Mouse (Mus musculus): Measurements from ENCODE around the gene Adam12.

Gene Adam12

DNA sequence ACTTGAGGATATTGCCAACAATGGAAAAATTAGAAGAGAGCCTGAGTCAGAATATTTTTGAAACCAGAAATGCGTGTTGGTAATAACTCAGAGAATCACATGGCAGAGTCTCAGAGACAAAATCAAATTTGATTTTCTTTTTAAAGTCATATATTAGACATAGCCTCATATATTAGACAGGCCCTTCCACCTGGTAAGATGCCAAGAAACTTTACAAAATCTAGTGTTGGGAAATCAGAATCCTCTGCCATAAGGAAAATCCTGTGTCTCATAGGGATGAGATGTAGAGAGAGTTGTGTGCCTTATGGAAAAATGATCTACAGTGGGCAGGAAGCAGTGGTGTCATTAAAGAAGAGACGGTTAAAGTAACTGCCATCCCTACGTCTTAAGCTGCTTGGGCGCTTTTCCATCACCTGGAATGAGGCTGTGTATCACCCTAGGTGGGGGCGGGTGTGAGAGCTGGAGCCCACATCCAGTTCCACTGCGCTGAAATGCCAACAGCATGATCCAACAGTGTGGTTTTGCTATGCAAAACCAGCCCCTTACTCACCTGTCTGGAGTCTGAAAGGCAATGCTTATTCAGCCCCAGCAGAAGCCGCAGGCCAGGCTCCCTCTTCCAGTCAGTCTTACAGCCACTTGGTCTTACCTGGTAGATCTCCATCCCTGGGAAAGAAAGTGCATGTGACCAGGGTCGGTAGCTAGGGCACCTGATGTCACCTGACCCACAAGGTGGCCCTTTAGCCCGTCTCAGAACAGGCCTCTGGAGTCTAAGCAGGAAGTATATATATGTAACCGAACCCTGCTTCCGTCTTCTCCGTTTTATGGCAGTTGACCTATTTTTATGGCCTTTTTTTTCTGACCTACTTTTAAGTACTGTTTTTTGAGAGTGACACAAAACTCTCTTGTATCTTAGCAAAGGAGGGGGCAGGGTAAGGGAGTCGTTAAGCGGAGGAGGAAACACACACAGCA lies at the start of gene Adam12:
TSS of gene Adam12 (minus strand) at position 769 of the 969 bp plus-strand sequence.
- peak; percentile 9 for DNase-seq (ENCODE audit: low read depth)

DNA sequence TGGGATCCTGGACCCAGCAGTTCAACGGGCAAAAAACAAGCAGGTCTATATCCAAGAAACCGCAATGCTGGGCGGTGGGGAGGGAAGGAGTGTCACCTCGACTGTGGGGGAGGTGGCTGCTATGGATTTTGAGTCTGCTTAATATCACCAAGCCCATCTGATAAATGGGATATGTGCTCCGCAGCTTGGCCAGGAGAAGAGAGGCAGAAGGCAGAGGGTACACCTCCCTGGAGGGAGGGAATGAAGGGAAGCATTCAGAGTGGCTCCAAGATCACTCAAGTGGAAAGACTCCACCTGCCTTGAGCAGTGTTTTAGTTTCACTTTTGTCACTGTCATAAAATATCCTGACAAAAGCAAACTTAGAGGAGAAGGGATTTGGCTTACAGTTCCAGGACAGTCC lies 41.0 kb upstream of the Adam12 start:
- no peak for DNase-seq (ENCODE audit: low read depth)

DNA sequence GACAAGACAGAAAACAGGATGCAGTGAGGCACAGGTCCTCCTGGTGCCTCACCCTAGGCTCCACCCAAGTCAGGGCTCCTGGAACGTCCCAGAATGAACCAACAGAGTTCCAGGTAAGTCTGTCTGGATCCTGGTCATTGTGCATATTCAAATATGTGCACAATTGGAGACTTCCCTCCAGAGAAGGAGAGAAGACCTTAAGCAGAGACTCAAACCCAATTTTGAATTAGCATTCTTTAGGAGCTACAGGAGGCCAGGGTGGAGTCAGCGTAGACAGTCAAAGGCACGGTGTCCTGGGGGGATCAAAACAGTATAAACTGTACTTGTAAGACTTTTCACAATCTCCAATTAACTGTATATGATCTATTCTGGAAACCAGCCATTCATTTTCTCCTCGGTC lies 40.5 kb upstream of the Adam12 start:
- no peak for DNase-seq (ENCODE audit: low read depth)

DNA sequence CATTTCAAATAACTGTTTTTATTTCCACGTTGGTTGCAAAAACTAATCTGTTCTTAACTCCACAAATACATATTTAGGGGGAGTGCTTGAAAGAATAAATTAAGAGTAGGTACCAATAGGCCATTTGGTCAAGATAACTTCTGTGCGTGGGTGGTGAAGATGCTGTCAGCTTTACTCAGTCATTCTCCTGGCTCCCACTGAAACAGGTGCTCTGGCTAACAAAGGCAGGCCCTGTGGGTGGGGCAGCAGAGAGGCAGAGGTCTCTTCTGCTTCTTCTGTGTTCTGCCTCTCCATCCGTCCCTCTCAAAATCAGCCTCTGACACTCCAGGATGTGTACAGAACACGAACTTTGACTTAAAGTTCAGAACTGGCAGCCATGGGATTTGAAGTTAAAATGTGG lies 33.8 kb upstream of the Adam12 start:
- DNase-seq (ENCODE audit: low read depth) = no peak

DNA sequence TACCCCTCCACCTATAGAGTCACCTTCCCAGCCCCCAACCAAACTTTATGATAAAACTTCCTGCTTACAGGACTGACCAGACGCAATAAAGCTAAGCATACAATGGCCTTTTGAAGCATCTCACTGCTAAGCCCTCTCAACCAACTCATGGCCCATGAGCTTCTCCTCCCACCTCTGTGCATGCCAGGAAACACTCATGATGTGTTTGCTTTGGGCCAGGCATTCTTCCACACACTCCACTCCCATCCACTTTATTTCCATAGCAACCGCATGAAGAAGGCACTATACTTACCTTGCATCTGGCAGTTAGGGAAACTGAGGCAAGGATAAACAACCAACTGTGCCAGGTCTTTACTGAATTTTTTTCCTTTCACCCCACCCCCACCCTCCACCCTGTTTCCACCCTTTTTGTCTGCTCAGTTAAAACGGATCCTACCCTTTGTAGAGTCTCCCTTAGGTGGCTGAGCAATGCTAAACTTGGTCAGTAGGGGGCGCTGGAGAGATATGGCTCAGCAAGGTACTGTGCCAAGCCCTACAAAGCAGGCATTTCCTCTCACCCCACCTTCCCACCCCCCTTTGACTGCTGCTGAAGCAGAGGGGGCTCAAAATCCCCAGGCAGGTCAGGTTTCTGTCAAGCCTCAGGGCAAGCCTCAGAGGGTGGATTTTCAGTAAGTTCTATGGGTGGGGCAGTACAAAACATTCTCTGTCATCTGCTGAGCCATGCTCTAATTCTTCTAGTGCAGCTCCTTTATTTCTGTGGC lies 31.4 kb upstream of the Adam12 start:
- peak; percentile 9 for DNase-seq (ENCODE audit: low read depth)

DNA sequence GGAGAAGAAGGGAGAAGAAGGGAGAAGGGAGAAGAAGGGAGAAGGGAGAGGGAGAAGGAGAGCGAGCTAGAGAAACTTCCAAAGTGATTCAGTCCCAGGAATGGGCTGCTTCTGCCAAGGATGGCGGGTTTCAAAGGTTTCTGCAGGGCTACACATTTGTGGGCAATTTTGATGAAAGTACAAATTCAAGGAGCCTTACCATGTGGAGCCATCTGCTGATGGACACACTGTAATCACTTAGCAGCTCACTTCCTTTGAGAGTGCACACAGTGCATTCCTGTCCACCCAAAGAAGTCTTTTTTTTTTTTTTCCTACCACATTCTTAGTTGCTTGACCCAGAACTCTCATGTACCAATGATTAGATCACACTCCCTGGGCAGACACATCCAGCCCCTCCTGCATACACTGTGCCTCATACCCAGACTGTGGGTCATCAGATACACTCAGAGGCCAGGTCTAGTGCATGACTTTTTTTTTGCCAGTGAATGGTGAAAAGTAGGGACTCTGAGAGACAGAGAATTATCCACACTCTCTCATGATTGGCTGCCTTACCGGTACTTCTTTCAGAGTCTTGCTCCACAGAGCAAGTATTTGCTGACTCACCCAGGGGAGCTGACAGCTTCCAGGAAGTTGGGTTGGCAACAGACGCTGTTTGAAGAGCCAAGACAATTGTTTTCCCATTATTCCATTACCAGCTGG lies 29.2 kb upstream of the Adam12 start:
- no peak for DNase-seq (ENCODE audit: low read depth)

DNA sequence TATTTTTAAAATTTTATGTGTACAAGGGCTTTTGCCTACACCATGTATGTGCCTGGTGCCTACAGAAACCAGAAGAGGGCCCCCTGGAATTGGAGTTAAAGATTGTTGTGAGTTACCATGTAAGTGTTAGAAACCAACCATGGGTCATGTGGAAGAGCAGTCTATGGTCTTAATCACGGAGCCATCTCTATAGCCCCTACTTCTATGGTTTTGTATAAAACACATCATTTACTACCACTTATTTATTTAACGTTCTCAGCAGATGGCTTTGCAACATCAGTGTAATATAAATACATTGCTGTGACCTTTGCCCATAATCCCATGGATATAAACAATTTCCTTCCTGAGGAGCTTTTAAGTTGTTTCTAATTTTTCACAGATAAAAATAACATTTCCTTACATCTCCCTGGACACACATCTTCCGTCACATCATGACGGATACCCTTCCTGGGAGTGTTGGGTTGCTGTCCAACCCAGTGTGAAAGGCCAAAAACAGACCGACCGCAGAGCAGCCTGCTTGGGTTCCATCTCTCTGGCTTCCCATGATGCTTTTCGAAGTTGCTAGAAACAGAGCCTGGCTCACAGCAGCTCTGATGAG lies 18.4 kb upstream of the Adam12 start:
- DNase-seq (ENCODE audit: low read depth) = no peak

DNA sequence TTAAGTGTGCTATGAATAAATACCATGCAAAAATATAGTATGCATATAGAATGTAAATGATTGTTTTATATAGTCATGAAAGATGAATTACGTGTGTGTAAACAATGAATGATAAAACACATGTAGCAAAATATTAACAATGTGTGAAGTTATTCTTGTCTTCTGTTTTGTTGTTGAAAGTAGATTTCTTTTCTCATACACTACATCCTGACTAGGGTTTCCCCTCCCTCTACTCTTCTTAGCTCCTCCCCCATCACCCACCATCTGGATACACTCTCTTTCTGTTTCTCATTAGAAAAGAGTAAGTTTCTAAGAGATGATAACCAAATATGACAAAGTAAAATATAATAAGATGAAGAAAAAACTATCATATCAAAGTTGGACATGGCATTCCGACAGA lies 16.1 kb upstream of the Adam12 start:
- no peak for DNase-seq (ENCODE audit: low read depth)

DNA sequence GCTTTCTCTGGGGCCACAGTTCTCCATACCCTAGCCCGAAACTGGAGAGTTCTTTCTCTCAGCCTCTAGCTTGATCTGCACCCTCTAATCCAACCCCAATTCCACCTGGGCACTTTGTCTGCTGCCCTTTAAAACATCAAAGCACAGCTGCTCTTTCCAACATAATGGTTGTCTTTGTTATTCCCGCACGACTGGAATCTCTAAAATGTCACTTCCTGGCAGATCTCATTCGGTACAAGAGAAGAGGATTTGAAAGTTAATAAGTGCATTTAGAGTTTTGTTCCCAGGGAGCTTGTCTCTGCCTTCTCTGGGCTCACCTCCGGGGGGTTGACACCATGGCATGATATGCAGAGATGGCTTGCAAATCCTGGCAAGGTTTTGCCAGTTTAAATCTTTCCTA lies 14.7 kb upstream of the Adam12 start:
- no peak for DNase-seq (ENCODE audit: low read depth)

DNA sequence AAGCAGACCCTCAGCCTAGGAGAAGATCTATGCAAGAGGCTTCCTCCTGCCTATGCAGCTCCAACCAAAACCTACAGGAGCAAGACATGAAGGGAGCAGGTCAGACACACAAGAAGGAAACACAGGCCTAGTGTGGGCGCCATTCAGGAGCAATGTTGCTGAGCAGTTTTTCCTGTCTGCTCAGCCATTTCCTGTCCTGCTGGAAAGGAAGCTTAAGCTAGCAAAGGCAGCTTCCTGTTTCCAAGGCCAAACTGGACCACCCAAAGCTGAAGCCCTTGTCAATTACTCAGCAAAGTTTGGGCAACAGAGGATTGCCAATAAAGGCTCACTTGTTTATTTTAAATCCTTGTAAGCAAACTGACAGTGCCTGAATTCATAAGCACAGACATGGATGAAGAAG lies 10.8 kb upstream of the Adam12 start:
- no peak for DNase-seq (ENCODE audit: low read depth)

DNA sequence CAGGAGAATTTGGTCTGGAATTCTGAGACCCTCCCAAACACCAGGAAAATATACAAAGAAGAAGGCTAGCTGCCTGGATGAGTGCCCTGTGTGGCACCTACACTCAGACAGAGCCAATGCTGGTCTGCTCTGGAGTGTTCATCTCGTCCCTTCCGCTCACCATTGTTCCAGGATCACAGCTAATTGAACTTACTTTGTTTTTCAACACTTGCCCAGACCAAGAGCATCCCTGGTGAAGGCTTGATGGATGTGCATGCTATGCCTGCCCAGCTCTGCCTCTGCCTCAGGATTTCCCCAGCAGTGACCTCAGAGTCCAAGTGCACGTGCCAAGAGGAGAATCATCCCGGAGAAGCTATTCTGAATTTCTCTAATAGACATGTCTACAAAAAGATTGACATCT lies 9.3 kb upstream of the Adam12 start:
- no peak for DNase-seq (ENCODE audit: low read depth)

DNA sequence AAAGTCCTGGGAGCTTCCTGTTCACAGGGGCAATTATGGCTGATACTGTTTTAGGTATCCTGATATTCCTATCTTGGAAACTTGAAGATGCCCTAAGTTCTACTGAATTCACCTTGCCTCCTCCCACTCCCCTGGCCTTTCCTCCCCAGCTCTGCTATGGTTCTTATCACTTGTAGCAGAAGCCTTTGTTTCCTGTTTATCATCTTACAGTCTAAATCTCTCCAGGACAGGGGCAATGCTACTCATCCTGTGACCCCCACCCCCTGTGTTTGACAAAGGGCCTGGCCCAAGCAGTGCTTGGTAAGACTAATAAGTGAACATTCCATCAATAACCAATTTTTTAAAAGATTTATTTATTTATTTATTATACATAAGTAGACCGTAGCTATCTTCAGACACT lies 8.6 kb upstream of the Adam12 start:
- DNase-seq (ENCODE audit: low read depth) = no peak

DNA sequence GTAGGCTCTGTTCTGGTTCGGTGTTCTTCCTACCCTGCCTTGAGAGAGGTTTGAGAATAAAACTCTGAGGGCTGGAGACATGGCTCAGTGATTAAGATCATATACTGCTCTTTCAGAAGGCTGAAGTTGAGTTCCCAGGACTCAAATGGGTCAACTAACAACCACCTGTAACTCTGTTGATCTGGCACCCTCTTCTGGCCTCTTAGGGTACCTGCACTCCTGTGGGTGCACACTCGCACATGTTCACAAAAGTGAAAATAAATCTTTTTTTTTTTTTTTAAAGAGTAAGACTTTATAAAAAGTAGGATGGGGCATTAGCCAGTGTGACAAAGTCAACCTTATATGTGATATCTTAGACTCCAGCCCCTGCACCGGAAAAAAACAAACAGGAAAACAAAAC lies 6.9 kb upstream of the Adam12 start:
- no peak for DNase-seq (ENCODE audit: low read depth)

DNA sequence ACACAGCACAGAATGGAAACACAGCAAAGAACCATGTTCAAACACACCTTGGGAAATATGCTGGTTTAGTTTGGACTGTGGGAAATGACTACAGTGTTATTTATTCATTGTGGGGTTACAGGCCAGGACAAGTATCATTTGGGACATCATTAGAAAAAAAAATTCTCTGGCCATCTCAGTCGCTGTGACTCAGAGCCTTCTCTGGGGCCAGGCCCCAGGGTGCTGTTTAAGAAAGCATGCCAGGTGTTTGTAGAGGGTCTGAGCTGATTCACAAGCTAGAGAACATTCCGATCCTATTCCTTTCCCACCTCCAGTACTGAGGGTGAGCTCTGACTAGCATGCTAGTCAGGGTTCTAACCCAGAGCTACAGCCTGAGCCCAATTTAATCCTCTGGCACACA lies 5.4 kb upstream of the Adam12 start:
- no peak for DNase-seq (ENCODE audit: low read depth)

DNA sequence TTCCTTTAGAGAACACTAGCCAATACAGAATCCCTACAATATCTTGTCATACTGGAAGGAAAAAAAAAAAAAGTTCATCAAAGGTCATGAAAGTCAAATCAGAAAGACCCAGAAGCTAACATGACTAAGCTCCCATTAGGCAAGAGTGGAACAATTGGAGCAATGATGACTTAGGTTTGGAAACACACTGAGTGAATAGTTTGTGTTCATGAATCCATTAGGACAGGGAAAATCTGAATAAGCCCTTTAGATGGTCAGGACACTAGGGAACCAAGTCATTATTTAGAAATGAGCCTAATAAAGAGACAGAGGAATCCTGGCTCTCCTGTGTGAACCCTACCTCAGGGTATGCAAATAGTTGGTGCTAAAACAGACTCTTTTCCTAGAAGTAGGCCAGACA lies 4.8 kb upstream of the Adam12 start:
- no peak for DNase-seq (ENCODE audit: low read depth)

DNA sequence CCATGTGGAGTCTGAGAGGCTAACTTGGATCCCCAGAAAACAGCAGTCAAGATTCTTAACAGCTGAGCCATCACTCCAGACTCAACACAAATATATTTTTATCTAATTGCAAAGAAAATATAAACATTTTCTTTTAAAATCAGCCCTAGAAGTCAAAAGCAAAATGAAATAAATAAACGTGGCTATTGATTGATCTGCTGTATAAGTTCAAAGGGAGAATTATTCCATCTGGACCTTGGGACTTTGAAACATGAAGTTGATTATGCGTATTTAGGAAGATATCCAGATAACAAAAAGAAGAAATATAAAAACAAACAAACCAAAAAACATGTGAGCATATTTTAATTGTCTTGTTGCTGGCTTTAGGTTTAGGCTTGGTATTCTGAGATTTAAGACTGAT lies 3.6 kb upstream of the Adam12 start:
- no peak for DNase-seq (ENCODE audit: low read depth)

DNA sequence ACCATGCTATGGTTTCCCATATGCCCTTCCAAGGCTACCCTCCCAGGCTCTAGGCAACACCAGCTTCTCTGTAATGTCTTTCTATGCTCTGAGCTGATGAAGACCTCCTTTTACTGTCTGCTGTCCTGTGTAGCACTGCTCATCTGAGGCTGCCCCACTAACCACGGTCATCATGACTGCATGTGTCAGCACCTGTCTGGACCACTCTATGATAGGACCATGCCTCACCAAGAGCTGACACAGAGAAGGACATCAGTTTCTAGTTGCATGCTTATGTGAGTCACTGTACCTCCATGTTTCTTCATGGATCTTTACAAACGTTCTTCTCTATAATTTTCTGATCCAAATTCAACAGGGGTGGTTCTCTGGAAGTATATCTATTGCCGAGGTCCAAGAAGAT lies 1.2 kb downstream of the Adam12 start:
- DNase-seq (ENCODE audit: low read depth) = no peak

DNA sequence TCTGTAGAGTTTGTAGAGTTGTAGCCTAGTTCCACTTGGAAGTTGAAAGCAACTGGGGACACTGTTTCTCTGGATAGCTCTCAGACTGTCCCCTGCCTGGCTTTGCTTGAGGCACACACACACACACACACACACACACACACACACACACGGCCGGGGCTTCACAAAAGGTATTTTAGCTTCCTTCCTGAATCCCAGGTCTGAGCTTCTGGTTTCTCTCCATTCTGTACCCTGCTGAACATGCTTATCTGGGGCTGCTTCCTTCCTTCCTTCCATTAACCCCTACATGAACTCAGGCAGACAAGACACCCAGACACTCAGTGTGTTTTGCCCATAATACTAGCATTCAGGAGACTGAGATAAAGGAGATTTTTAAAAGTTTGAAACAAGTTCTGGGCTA lies 2.0 kb downstream of the Adam12 start:
- no peak for DNase-seq (ENCODE audit: low read depth)

DNA sequence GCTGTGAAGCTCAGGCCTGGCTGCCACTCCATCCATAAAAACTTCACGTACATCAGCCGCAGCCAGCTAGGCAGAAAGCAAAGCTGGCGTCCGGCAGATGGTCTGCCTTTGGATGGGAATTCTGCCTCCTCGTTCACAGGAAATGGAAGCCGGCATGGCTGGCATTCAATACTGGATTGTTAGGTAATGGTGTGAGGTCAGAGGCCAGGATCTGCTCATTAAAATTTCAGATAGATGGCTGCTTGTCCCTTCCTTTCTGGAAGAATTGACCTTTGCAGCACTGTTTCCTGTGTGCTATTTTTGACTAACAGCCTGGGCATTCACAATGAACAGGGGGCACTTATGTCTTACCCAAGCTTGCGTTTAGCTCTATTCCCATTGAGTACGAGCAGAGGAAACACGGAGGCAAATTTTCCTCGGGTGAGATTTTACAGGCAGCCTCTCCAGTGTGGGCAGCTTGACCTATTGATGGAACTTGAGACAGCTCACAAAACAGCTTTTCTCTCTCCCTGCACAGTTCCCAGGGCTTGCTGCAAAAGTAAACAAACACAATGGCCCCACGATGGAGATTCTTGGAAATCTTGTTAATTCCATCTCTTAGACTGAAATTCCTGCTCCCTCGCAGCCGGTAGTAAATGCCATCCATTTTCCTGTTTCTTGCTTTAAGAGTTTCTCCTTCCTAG lies 4.0 kb downstream of the Adam12 start:
- no peak for DNase-seq (ENCODE audit: low read depth)

DNA sequence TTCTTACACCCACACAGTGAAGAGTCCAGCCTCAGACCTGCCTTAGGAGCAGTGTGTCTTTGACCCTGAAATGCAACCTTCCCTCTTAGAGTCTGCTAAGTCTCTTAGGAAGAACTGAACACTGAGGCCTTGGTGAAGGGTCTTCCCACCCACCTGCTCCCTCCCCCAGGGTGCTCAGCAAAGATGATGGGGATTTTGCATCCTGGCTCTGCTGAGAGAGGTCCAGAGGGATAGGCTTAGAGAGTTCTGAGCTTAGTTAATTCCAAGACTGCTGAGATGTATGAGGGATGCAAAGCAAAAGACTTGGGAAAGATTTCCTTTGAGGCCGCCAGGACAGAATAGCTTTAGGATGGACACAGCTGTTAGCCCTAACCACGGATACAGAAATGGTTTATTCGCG lies 4.8 kb downstream of the Adam12 start:
- DNase-seq (ENCODE audit: low read depth) = no peak

DNA sequence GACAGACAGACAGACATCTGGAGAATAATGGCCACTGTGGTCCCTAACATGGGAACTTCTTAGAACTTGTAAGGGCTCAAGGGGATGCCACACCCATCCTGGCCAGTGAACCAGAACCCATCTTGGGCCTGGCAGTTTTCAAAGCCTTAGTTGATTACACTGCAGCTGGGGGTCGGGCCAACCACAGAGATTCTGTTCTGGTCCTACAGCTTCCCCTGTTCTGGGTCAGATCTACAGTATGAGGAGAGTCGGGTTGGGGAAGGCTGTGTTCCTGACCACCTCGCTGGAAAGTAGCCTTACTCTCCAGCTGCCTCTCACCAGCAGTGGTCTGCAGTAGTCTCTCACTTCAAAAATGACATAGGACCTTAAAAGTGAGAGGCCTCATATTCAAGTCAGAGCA lies 5.7 kb downstream of the Adam12 start:
- no peak for DNase-seq (ENCODE audit: low read depth)
